ENCODE assay signal across 24 mouse cellular contexts in genomic region chr12:107572586-107572985, GRCm38 (mm10).
"Had no signal": no experiment of that assay in that cellular context is flagged by ENCODE, and none has a peak within 500 bp of the region (broad histone marks: within the 10 kb centered on the region; RNA-seq: fewer than 3 reads in every experiment).

No protein-coding gene starts in this region.

- H3K4me2 ChIP-seq: heart, embryonic 11.5 days; heart, embryonic 13.5 days; heart, embryonic 15.5 days; hindbrain, embryonic 13.5 days; hindbrain, embryonic 15.5 days; kidney, embryonic 15.5 days; limb, embryonic 13.5 days had no signal

- H3K27ac ChIP-seq: heart, adult 2 months; heart, embryonic 13.5 days; heart, embryonic 15.5 days; hindbrain, embryonic 13.5 days; hindbrain, embryonic 15.5 days; hindbrain, postnatal 0 days; kidney, embryonic 15.5 days; kidney, postnatal 0 days; limb, embryonic 13.5 days had no signal

- ATAC-seq: hindbrain, postnatal 0 days; intestine, embryonic 16.5 days had no signal

- H3K27me3 ChIP-seq: heart, embryonic 13.5 days; heart, embryonic 15.5 days; hindbrain, embryonic 13.5 days; hindbrain, embryonic 15.5 days; kidney, embryonic 15.5 days had no signal

- H3K36me3 ChIP-seq: heart, embryonic 13.5 days; heart, embryonic 15.5 days; hindbrain, embryonic 13.5 days; hindbrain, embryonic 15.5 days; kidney, embryonic 15.5 days; limb, embryonic 13.5 days had no signal

- H3K9ac ChIP-seq: heart, embryonic 13.5 days; heart, embryonic 15.5 days; hindbrain, embryonic 13.5 days; hindbrain, embryonic 15.5 days; kidney, embryonic 15.5 days; limb, embryonic 13.5 days had no signal

- DNase-seq: gastrocnemius, postnatal 14 days; gastrocnemius, postnatal 36 days; heart, adult 11 months; heart, adult 2 months; heart, postnatal 14 days; heart, postnatal 36 days; kidney, adult 11 months; kidney, adult 2 months; kidney, adult 9 months; kidney, postnatal 14 days; kidney, postnatal 36 days; layer of hippocampus, adult 9-11 months; layer of hippocampus, postnatal 36 days; left cerebral cortex, postnatal 4 days had no signal

- H3K4me1 ChIP-seq: heart, embryonic 13.5 days; heart, embryonic 15.5 days; hindbrain, embryonic 15.5 days; kidney, embryonic 15.5 days; limb, embryonic 13.5 days had no signal

- H3K4me3 ChIP-seq: heart, adult 2 months; heart, embryonic 13.5 days; heart, embryonic 15.5 days; hindbrain, embryonic 13.5 days; hindbrain, embryonic 15.5 days; kidney, embryonic 15.5 days; limb, embryonic 13.5 days had no signal

- H3K9me3 ChIP-seq: heart, embryonic 13.5 days; heart, embryonic 15.5 days; hindbrain, embryonic 13.5 days; hindbrain, embryonic 15.5 days; kidney, embryonic 15.5 days; limb, embryonic 13.5 days had no signal
